Mouse (Mus musculus): ENCODE results near the gene Nrtn. TPM values are rescaled to one million over a fixed set of nuclear protein-coding genes. Genes with fewer than 3 reads are reported as not detected.

The Nrtn gene
- polyA plus RNA-seq, 1 experiment, result not detected

DNA sequence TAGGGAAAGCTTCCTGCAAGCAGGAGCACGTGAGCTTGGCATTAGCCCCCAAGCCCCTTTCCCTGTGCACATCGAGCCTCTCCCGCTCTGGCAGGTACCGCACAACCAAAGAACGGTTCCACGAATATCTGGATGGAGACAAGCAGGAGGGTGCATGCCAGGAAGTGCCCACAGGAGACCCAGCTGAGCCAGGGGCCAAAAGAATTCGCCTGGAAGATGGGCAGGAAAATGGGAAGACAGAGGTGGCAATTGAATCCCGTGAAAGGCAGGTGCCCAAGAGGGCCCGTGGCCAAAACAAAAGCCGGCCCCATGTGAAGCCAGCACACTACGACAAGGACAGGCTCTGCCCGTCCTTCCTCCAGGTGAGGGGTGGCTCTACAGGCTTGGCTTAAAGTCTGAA lies 8.1 kb upstream of the Nrtn start:
- peak overlapping the region; percentile 99 for H3K4me3 ChIP-seq (replicated peaks; ENCODE audit: control insufficient read depth, low read depth, low read length)

DNA sequence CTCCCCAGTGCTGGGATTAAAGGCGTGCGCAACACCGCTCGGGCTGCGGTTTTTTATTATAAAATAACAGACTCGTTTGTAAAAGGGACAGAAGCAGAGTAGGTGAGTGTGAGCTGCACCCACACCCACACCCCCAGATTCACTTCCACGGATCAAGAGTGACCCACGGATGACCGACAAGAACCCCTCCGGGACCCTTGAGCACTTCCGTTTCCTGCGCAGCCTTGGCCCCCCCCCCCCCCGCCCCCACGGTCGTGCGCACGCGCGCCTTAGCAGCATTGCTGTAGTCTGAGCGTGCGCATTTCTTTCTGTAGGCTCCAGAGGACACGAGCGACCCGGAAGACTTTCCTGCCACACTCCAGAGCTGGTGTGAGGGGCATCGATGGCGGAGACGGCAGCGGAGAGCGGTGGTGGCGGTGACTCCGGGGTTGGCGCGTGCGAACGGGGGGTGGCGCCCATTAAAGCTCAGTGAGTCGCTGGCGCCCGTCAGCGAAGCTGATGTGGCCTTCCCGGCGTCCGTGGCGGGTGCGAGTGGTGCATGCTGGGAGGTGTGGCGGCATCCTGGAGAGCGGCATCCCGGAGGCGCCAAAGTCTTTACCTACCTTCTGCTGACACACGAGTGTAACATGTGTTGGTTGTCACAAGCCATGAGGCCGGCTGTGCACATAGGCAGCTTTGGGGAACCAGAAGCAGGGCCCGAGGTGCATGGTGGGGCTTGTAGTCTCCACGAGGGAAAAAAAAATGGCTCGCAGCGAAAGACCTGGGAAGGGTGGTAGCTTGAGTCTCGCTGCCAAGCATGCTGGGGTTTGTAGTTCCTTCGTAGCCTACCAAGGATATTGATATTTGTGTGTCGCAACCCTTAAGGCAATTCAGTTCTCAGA lies 7.4 kb upstream of the Nrtn start, which contains the start of gene Dus3l:
Gene Dus3l, plus strand, starts transcription at position 284 of the 881 bp plus-strand sequence.
- H3K27ac ChIP-seq (ENCODE audit: control insufficient read depth, insufficient read depth, low read depth, low read length, poor library complexity), result peak within 1 kb of the TSS; percentile 99
- peak within 1 kb of the TSS; percentile 99 for H3K4me3 ChIP-seq (replicated peaks; ENCODE audit: control insufficient read depth, low read depth, low read length)
- under 1% methylated on average over 54 of the region's 58 CpGs for WGBS
- peaks cover 6% of the 10 kb centered on the region; the same call in 1 of the 2 replicates for H3K4me1 ChIP-seq (ENCODE audit: control insufficient read depth, insufficient read depth, low read length)
- TF ChIP-seq POLR2A (IDR thresholded peaks at IDR 0.05; ENCODE audit: borderline replicate concordance, control insufficient read depth, low read depth, low read length), result peak; percentile 54; the same call in 1 of the 2 replicates
- no peak for TF ChIP-seq CTCF (IDR thresholded peaks at IDR 0.05; ENCODE audit: control insufficient read depth, insufficient read depth, low read length)

More for the DNA sequence above, 8.1 kb upstream of the Nrtn start:
- no peak overlapping the region; the same call in 1 of the 2 replicates for H3K27ac ChIP-seq (ENCODE audit: control insufficient read depth, insufficient read depth, low read depth, low read length, poor library complexity)
- 51% methylated on average over 12 of the region's 12 CpGs for WGBS
- no peak for TF ChIP-seq POLR2A (IDR thresholded peaks at IDR 0.05; ENCODE audit: borderline replicate concordance, control insufficient read depth, low read depth, low read length)
- TF ChIP-seq CTCF (IDR thresholded peaks at IDR 0.05; ENCODE audit: control insufficient read depth, insufficient read depth, low read length), result no peak
- H3K4me1 ChIP-seq (ENCODE audit: control insufficient read depth, insufficient read depth, low read length), result peaks cover 6% of the 10 kb centered on the region; the same call in 1 of the 2 replicates

DNA sequence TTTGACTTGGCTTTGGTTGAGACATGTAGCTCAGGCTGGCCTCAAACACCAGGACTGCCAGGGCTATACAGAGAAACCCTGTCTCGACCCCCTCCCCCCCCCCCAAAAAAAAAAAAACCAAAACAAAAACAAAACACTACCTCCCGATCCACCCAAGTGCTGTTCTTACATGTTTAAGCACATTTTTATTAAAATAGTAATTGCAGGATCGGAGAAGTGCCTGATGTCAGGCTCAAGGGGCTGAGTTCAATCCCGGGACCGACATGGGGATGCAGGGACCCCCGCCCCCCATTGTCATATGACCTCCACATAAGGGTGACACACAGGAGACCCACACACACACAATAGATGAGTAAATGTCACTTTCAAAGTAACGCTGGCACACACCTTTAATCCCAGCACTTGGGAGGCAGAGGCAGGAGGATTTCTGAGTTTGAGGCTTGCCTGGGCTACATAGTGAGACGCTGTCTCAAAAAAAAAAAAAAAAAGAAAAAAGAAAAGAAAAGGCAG lies 6.5 kb upstream of the Nrtn start:
- Histone ChIP-seq H3K4me1 (ENCODE audit: control insufficient read depth, insufficient read depth, low read length) (peaks cover 6% of the 10 kb centered on the region; the same call in 1 of the 2 replicates), H3K4me3 (replicated peaks; ENCODE audit: control insufficient read depth, low read depth, low read length) (peak overlapping the region; percentile 99), H3K27ac (ENCODE audit: control insufficient read depth, insufficient read depth, low read depth, low read length, poor library complexity) (no peak overlapping the region; the same call in 1 of the 2 replicates)
- WGBS, result 57% methylated on average over 8 of the region's 8 CpGs
- TF ChIP-seq CTCF (IDR thresholded peaks at IDR 0.05; ENCODE audit: control insufficient read depth, insufficient read depth, low read length), result no peak
- no peak for TF ChIP-seq POLR2A (IDR thresholded peaks at IDR 0.05; ENCODE audit: borderline replicate concordance, control insufficient read depth, low read depth, low read length)

DNA sequence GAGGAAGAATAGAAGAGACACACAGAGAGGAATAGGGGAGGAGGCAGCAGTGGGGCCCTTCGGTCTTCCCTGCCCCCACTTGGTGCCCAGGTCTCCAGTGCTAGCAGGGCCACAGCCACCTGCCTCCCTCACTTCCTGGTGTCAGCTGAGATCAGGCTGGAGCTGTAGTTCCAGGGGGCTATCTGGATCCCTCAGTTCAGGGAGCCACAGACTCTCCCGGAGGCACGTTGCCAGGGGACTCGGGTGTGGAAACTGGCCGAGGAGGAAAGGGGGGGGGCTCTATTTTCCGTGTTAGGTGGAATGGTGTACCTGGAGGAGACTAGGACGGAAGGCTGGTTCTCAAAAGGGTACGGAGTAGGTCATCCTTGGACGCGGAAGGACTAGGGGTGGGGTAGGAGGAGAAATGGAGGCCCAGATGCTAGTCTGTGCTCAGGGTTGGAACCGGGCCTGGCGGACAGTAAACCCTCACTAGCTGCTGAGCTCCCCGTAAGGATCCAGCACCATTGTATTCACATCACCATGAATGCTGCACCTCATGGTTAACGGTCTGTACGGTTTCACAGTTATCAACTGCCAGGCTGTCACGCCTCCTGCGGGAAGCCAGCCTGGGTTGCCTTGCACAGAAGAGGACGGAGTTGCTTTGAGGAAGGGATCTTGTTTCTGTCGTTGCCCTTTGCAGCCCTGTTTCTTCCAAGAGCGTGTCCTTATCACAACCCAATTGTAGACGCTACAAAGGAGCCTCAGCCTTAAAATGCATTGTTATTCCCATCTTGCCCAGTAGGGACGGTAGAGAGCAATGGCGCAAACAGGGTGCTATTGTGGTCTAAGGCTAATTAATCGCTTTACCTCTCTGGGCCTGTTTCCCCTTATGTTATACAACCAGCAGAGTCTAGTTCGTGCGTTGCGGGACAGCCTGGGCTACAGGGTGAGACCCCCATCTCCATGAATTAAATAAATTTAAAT lies 5.7 kb upstream of the Nrtn start:
- no peak overlapping the region for H3K4me3 ChIP-seq (replicated peaks; ENCODE audit: control insufficient read depth, low read depth, low read length)
- H3K27ac ChIP-seq (ENCODE audit: control insufficient read depth, insufficient read depth, low read depth, low read length, poor library complexity), result peak overlapping the region; percentile 7; the same call in 1 of the 2 replicates
- 40% methylated on average over 27 of the region's 27 CpGs for WGBS
- TF ChIP-seq POLR2A (IDR thresholded peaks at IDR 0.05; ENCODE audit: borderline replicate concordance, control insufficient read depth, low read depth, low read length), result no peak
- TF ChIP-seq CTCF (IDR thresholded peaks at IDR 0.05; ENCODE audit: control insufficient read depth, insufficient read depth, low read length), result peak; percentile 71
- peaks cover 6% of the 10 kb centered on the region; the same call in 1 of the 2 replicates for H3K4me1 ChIP-seq (ENCODE audit: control insufficient read depth, insufficient read depth, low read length)

DNA sequence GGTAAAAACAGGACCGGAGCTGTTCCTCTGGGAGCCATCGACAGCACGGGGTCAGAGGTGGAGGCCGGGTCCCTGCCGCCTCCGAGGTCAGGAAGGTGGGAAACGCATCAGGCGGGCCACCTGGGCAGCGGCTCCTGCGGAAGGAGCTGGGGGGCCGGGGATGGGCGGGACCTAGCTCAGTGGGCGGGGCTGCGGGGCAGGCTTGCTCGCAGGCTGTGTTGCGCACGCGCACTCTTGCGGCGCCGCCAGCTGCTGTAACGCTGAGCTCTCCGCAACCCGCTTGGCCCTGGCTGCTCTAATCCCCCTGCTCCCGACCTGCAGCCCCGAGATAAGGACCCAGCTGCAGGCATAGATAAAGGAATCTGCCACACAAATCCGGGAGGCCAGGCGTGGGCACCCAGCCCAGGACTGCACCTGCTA lies 4.7 kb upstream of the Nrtn start:
- TF ChIP-seq CTCF (IDR thresholded peaks at IDR 0.05; ENCODE audit: control insufficient read depth, insufficient read depth, low read length), result no peak
- TF ChIP-seq POLR2A (IDR thresholded peaks at IDR 0.05; ENCODE audit: borderline replicate concordance, control insufficient read depth, low read depth, low read length), result peak; percentile 33; the same call in 1 of the 2 replicates
- H3K27ac ChIP-seq (ENCODE audit: control insufficient read depth, insufficient read depth, low read depth, low read length, poor library complexity), result peak overlapping the region; percentile 49; the same call in 1 of the 2 replicates
- peak overlapping the region; percentile 64 for H3K4me3 ChIP-seq (replicated peaks; ENCODE audit: control insufficient read depth, low read depth, low read length)
- under 1% methylated on average over 28 of the region's 28 CpGs for WGBS
- H3K4me1 ChIP-seq (ENCODE audit: control insufficient read depth, insufficient read depth, low read length), result peaks cover 6% of the 10 kb centered on the region; the same call in 1 of the 2 replicates

DNA sequence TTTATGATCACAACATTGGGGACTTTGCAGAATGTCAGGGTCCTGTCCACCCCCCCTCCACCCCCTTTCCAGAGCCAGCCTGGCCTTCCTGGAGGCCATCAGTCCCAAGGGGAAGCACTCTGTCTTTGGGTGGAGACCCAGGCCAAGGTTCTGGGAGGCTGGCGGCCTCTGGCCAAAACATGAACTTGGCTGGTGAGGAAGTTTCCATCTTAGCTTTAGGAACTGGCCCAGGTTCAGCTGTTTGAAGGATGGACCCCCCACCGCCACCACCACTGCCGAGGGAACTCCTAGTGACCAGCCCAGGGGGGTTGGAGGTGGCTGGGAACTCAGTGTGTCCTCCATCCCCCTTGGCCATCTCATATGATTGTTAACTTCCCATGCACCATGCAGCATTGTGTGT lies 3.7 kb upstream of the Nrtn start:
- Histone ChIP-seq H3K4me1 (ENCODE audit: control insufficient read depth, insufficient read depth, low read length) (peaks cover 6% of the 10 kb centered on the region; the same call in 1 of the 2 replicates), H3K4me3 (replicated peaks; ENCODE audit: control insufficient read depth, low read depth, low read length) (no peak overlapping the region), H3K27ac (ENCODE audit: control insufficient read depth, insufficient read depth, low read depth, low read length, poor library complexity) (no peak overlapping the region)
- TF ChIP-seq CTCF (IDR thresholded peaks at IDR 0.05; ENCODE audit: control insufficient read depth, insufficient read depth, low read length) (no peak), POLR2A (IDR thresholded peaks at IDR 0.05; ENCODE audit: borderline replicate concordance, control insufficient read depth, low read depth, low read length) (no peak)
- WGBS, result 63% methylated on average over 3 of the region's 3 CpGs

DNA sequence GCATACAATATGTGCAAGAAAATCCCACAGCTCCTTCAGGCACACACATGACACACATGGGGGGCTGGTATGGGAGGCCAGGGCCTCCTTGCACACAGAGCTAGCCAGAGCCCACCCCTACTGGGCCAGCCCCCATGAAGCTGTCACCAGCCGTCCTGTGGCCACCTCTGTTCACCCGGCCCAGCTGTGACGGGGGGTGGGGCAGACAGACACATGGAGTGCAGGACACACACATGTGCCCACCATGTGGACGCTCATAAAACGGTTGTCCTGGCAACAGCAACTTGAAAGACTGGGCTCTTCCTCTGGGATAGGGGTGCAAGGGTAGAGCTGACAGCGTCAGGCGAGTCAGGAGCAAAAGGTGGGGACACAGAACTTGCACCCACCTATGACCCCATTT lies 1.9 kb upstream of the Nrtn start:
- H3K4me3 ChIP-seq (replicated peaks; ENCODE audit: control insufficient read depth, low read depth, low read length), result no peak overlapping the region
- no peak overlapping the region for H3K27ac ChIP-seq (ENCODE audit: control insufficient read depth, insufficient read depth, low read depth, low read length, poor library complexity)
- WGBS, result 77% methylated on average over 7 of the region's 7 CpGs
- no peak for TF ChIP-seq POLR2A (IDR thresholded peaks at IDR 0.05; ENCODE audit: borderline replicate concordance, control insufficient read depth, low read depth, low read length)
- no peak for TF ChIP-seq CTCF (IDR thresholded peaks at IDR 0.05; ENCODE audit: control insufficient read depth, insufficient read depth, low read length)
- H3K4me1 ChIP-seq (ENCODE audit: control insufficient read depth, insufficient read depth, low read length), result peaks cover 6% of the 10 kb centered on the region; the same call in 1 of the 2 replicates
